Mouse (Mus musculus): Measurements from ENCODE around the gene Slc25a45.

- TF ChIP-seq POLR2A (IDR thresholded peaks at IDR 0.05; ENCODE audit: borderline replicate concordance, control insufficient read depth, low read depth, low read length) = no peak
- no peak for TF ChIP-seq CTCF (IDR thresholded peaks at IDR 0.05; ENCODE audit: control insufficient read depth, insufficient read depth, low read length)
Measured at GRCm38 (mm10) chr19:5840086-5840889, 37.3 kb upstream of the Slc25a45 start.
